Mouse (Mus musculus) hindbrain, embryonic 14.5 days (tissue): Measurements from ENCODE around the gene Nt5c1b. TPM values are rescaled to one million over a fixed set of nuclear protein-coding genes. Genes with fewer than 3 reads are reported as not detected.

Experiments used
- ATAC-seq: fragments of 200-750 bp; cut with Nextera tagmentation; 2 replicates; pipeline ENCODE4 v1.8.0; 2017; ENCODE audit warnings: moderate number of reproducible peaks, mild to moderate bottlenecking, moderate TSS enrichment, moderate library complexity; ENCODE audit not compliant: low FRiP score
- DNase-seq: peaks from one replicate; pipeline ENCODE4 v3.0.0-alpha.2; 2015; ENCODE audit warnings: low spot score
- H3K27ac ChIP-seq: fragments of 300-500 bp; sonication (generic); 2 replicates; pipeline ENCODE4 v1.5.1; 2014; ENCODE audit warnings: mild to moderate bottlenecking, moderate library complexity
- H3K27me3 ChIP-seq: fragments of 300-500 bp; sonication (generic); 2 replicates; pipeline ENCODE4 v1.6.1; 2014; ENCODE audit warnings: mild to moderate bottlenecking, low read length, mixed read lengths; ENCODE audit not compliant: control insufficient read depth, insufficient read depth
- H3K36me3 ChIP-seq: fragments of 300-500 bp; sonication (generic); replicated peaks from 2 replicates; pipeline ENCODE4 v1.6.1; 2014; ENCODE audit not compliant: control insufficient read depth, insufficient read depth
- H3K4me1 ChIP-seq: fragments of 300-500 bp; sonication (generic); replicated peaks from 2 replicates; pipeline ENCODE4 v1.6.1; 2014; ENCODE audit warnings: antibody characterized with exemption, low read length, mixed read lengths; ENCODE audit not compliant: control insufficient read depth, insufficient read depth
- H3K4me2 ChIP-seq: fragments of 300-500 bp; sonication (generic); replicated peaks from 2 replicates; pipeline ENCODE4 v1.6.1; 2014; ENCODE audit warnings: mild to moderate bottlenecking, moderate library complexity
- H3K4me3 ChIP-seq: fragments of 300-500 bp; sonication (generic); replicated peaks from 2 replicates; pipeline ENCODE4 v1.5.1; 2014; ENCODE audit warnings: mild to moderate bottlenecking, low read length
- H3K9ac ChIP-seq: fragments of 300-500 bp; sonication (generic); 2 replicates; pipeline ENCODE4 v1.6.1; 2014
- H3K9me3 ChIP-seq: fragments of 300-500 bp; sonication (generic); 2 replicates; pipeline ENCODE4 v1.6.1; 2016; ENCODE audit warnings: low read length; ENCODE audit not compliant: control insufficient read depth
- WGBS: fragments of 180-500 bp; shearing (Covaris S2); extraction: QIAGEN DNeasy Blood & Tissue Kit; methylation state at CpG from one replicate; pipeline ENCODE4 v1.1.7; 2014; 5-methylcytosine and 5-hydroxymethylcytosine counted together
- polyA plus RNA-seq: library from polyadenylated mRNA; unstranded; fragments of >200 nt; fragmentation: Nextera tagmentation; extraction: Ambion mirVana; gene quantifications from 2 replicates; pipeline ENCODE4 v1.2.1, GENCODE M21; 2014

Gene Nt5c1b
- polyA plus RNA-seq, 1 experiment from 2014 or later = not detected

DNA sequence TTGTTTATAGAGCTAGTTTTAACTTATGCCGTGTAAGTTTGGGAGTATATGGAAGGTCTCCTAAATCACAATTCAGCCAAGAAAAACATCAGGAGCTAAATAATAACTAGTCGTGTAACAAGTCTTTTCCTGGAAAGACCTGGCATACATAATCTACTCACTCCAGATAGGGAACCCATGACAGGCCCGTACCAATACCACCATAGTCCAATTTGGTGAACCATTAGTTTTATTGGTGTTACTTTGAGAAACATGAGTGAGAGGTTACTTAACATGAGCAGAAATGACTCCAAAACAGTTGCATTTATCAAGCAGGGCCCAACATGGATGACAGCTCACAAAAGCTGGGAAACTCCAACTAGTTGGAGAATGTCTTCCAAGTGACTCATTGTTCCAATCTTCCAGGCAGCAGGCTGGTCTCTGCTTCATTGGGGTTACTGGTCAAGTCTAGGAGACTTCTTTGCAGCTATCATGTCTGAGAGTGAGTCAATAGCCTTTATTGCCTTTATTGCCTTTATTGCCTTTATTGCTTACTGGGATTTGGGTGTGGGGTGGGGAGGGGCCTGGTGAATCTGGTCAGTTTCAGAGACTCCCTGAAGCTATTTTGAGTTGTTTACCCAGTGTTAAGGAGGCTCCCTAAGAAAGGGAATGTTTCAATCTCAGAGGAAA, 40.9 kb downstream of the Nt5c1b start:
- Histone ChIP-seq H3K27ac (no peak overlapping the region), H3K4me2 (no peak overlapping the region), H3K4me3 (no peak overlapping the region), H3K9me3 (no peaks in the 10 kb centered on the region), H3K27me3 (no peaks in the 10 kb centered on the region), H3K36me3 (no peaks in the 10 kb centered on the region), H3K4me1 (no peaks in the 10 kb centered on the region), H3K9ac (no peak overlapping the region)
- DNase-seq = no peak
- WGBS = 97% methylated on average over 3 of the region's 3 CpGs
- no peak for ATAC-seq

DNA sequence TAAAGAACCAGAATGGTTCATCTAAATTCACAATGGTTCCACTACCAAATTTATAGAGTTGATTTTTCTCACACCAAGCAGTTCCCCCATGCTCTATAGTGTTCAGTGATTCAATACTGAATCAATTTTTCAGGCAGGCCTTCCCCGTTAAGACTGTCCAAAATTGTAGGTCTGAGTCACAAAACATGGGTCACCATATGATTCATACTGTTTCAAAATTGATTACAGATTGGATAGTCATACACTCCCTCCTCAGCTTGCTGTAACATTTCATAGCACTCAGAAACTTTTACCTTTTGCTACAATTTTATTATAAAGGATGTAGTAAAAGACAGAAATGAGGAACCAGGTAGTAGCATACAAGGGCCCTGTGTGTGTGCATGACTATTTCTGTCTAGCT, 41.7 kb downstream of the Nt5c1b start:
- H3K9ac ChIP-seq = no peak overlapping the region

DNA sequence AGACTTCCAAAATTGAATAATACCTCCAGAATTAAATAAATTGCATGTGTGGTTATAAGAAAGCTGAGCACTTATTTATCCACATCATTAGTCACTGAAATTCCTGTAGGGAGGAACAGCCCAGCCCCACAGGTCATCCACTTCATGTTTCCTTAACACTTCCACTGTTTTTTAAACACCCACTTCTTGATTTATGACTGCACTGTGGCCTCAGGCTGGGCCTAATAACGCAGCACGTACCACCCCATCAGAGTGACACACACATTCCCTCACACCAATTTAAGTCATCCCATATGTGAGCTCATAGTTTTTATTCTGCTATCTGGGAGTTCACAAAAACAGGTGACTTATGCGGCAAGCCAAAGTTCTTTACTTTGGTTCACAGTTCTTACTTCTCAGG, 52.6 kb downstream of the Nt5c1b start:
- Histone ChIP-seq H3K9me3 (no peaks in the 10 kb centered on the region), H3K27me3 (no peaks in the 10 kb centered on the region), H3K9ac (no peak overlapping the region), H3K4me2 (no peak overlapping the region), H3K4me3 (no peak overlapping the region), H3K4me1 (no peaks in the 10 kb centered on the region), H3K36me3 (no peaks in the 10 kb centered on the region), H3K27ac (no peak overlapping the region)
- ATAC-seq (no peak), DNase-seq (no peak)
- WGBS = 86% methylated on average over 3 of the region's 3 CpGs

More for the DNA sequence above, 41.7 kb downstream of the Nt5c1b start:
- H3K9me3 ChIP-seq = no peaks in the 10 kb centered on the region
- no peaks in the 10 kb centered on the region for H3K4me1 ChIP-seq
- no peak overlapping the region for H3K4me2 ChIP-seq
- DNase-seq (no peak), ATAC-seq (no peak)
- 89% methylated on average over 1 of the region's 1 CpGs for WGBS
- no peaks in the 10 kb centered on the region for H3K27me3 ChIP-seq
- no peak overlapping the region for H3K4me3 ChIP-seq
- H3K27ac ChIP-seq = no peak overlapping the region
- no peaks in the 10 kb centered on the region for H3K36me3 ChIP-seq

DNA sequence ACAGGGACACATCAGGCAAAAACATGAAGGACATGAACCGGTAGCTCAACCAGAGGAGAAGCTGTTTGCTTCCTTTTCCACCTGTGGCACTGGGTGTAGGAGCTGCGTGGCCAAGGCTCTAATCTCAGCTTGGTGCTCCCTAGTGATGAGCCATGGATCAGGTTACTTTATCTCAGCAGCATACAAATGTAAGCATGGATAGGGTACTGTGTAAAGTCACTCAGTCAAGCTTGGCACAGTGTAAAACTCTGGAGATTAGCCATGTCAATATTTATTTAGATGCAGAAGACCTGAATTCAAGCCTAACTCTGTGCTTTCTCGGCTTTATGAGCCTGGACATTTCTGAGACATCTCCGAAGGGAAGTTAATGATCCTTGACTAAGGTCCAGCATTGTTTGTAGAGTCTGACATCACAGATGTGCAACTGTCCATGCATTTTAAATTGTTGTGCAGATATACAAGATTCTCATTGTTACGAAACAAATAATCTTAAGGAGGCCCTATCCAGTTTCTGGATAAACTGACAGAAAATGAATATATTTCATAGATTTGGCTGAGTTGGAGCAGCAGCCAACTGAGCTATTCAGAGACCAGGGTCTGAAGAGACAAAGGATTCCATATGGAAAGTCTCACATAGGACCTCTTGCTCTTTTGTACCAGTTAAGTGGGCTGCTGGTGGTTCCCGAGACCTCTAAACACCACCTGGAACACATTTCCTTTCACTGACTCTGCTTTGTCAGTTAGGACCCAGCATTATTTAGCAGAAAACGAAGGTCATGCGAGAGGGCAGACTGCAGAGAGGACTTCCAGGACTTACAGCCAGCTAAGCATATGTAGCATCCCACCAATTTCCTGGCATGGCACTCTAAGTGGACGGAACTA, 56.5 kb downstream of the Nt5c1b start:
- Histone ChIP-seq H3K4me3 (no peak overlapping the region), H3K27ac (no peak overlapping the region), H3K4me1 (no peaks in the 10 kb centered on the region), H3K36me3 (no peaks in the 10 kb centered on the region), H3K9ac (no peak overlapping the region), H3K27me3 (no peaks in the 10 kb centered on the region), H3K4me2 (no peak overlapping the region), H3K9me3 (no peaks in the 10 kb centered on the region)
- ATAC-seq (no peak), DNase-seq (no peak)
- WGBS = 43% methylated on average over 9 of the region's 9 CpGs

DNA sequence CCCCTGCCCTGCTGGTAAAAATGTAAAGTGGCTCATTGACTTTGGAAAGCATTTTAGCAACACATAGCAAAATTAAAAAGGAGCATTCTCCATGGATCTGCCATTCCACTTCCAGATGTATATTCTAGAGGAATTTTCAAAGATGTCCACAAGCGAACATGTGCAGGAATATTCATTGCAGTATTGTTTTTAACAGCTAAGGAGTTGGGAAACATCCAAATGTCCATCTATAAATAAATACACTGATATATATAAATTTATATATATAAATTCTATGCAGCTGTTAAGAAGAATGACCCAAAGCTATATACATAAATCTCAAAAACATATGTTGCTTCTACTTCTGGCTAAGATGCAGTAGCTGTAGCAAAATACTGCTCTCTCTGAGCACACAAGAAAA, 61.2 kb downstream of the Nt5c1b start:
- Histone ChIP-seq H3K27me3 (no peaks in the 10 kb centered on the region), H3K4me3 (no peak overlapping the region), H3K27ac (no peak overlapping the region), H3K9ac (no peak overlapping the region), H3K36me3 (no peaks in the 10 kb centered on the region), H3K4me1 (no peaks in the 10 kb centered on the region), H3K9me3 (no peaks in the 10 kb centered on the region), H3K4me2 (no peak overlapping the region)
- WGBS = 96% methylated on average over 1 of the region's 1 CpGs
- ATAC-seq (no peak), DNase-seq (no peak)

DNA sequence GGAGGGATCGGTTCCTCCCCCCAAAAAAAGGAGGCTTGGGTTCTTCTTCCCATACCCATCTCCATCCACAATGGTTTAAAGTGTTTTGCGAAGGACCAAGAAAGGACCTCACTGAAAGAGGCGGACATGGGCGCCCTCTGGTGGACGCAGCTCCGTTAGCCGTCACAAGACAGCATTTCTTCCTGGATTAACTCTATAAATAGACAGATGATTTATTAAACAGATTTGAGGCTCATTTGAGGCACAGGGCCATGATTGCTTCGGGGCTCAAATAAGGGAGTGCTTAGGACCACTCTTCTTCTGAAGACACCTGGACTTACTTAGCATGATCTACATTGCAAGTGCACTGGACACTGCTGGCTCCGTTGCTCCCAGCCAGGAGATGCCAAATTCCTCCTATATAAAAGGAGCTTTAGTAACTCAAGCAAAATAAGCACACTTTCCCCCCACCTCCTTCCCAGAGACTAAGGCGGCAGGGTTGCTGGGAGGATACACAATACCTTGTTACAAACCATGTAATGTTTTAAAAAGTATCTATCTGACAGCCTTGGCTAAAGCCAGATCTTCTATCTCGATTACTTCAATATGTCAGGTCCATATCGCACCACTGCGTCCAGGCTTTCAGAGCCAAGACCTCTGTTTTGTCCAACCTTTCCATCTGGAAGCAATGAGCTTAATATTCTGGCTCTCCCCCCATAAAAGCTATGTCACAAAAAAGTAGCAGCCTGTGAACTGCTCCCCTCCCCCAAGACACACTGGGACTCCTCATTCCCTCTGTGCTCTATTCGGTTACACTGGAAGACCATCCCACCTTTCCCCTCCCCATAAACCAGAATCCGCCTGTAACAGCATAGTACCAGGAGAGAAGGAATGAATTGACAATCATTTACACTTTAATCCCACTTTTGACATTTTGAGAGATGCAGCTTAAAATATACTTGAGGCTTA, 68.6 kb downstream of the Nt5c1b start:
- DNase-seq (peak; percentile 92), ATAC-seq (peak; percentile 76; the same call in 1 of the 2 replicates)
- H3K9ac ChIP-seq = no peak overlapping the region
- H3K27ac ChIP-seq = no peak overlapping the region
- no peak overlapping the region for H3K4me2 ChIP-seq
- no peaks in the 10 kb centered on the region for H3K9me3 ChIP-seq
- H3K36me3 ChIP-seq = no peaks in the 10 kb centered on the region
- no peak overlapping the region for H3K4me3 ChIP-seq
- 0 out of 2 replicates have a peak, but pooled peaks cover 7% of the 10 kb centered on the region for H3K27me3 ChIP-seq
- no peaks in the 10 kb centered on the region for H3K4me1 ChIP-seq
- 34% methylated on average over 15 of the region's 15 CpGs for WGBS

Other genes with a start within 250 kb of the Nt5c1b start
- 43.5 and 46.8 TPM in 2 replicates for gene Rdh14, start 20.8 kb downstream of the Nt5c1b start, polyA plus RNA-seq